Mouse (Mus musculus): ENCODE data around the gene Maml3. TPM values are rescaled to one million over a fixed set of nuclear protein-coding genes. Genes with fewer than 3 reads are reported as not detected.

The Maml3 gene
- 0.73 and 0.87 TPM in 2 replicates for polyA plus RNA-seq (2012; rRNA removed)

DNA sequence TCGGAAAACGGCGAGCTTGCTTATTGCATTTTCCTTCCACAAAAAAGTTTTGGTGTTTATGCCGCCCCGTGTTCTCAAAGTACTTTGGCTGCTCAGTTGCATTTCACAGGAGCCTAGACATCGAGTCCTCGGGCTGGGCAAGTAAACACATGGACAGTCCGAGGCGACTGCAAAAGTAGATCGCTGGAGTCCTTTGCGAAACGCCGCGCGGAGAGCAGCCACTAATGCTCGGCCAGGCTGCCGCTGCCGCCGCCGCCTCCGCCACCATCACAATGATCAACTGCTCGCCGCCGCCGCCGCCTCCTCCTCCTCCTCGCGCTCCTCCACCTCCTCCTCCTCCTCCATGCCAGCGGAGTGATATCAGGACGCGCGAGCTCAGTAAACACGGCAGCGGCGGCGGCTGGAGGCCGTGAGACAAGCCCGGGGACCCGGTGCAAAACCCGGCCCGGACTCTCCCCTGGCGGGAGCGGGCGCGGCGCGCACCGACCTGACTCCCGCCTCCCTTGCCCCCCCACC lies at the start of gene Maml3:
TSS of gene Maml3 (minus strand) at position 441 of the 516 bp plus-strand sequence.

GRCm38 (mm10) chr3:51660060-51660459 lies 444.8 kb downstream of the Maml3 start, which contains the start of gene Mgst2:
Mgst2 (plus strand) TSS chr3:51660360.

Other genes with a start within 250 kb of the Maml3 start
- gene Foxo1, start 163.3 kb upstream of the Maml3 start, polyA plus RNA-seq (2012; rRNA removed): 3.8 and 5.3 TPM in 2 replicates

All from liver, embryonic 18 days (tissue).